Mouse (Mus musculus) embryonic facial prominence, embryonic 15.5 days (tissue): ENCODE results near the gene Zfp638. TPM values are rescaled to one million over a fixed set of nuclear protein-coding genes. Genes with fewer than 3 reads are reported as not detected.
A peak's percentile ranks its signal among the peaks of the same experiment; 100 is the strongest.
"Not testable (repeated sequence)": the region's sequence is repeated elsewhere in the genome, so short reads cannot be mapped to it uniquely, and the experiment has no call there.

Source experiments
- ATAC-seq: fragments of 200-750 bp; cut with Nextera tagmentation; 2 replicates; pipeline ENCODE4 v1.8.0; 2017; ENCODE audit warnings: low read depth, moderate TSS enrichment; ENCODE audit not compliant: insufficient number of reproducible peaks, low FRiP score, low TSS enrichment
- H3K27ac ChIP-seq: fragments of 300-500 bp; sonication (generic); replicated peaks from 2 replicates; pipeline ENCODE4 v1.5.1; 2015; ENCODE audit warnings: mild to moderate bottlenecking, inconsistent platforms
- H3K27me3 ChIP-seq: fragments of 300-500 bp; sonication (generic); 2 replicates; pipeline ENCODE4 v1.6.1; 2015; ENCODE audit warnings: inconsistent platforms
- H3K36me3 ChIP-seq: fragments of 300-500 bp; sonication (generic); 2 replicates; pipeline ENCODE4 v1.6.1; 2015; ENCODE audit warnings: mild to moderate bottlenecking, inconsistent platforms
- H3K4me1 ChIP-seq: fragments of 300-500 bp; sonication (generic); 2 replicates; pipeline ENCODE4 v1.6.1; 2015; ENCODE audit warnings: inconsistent platforms
- H3K4me2 ChIP-seq: fragments of 300-500 bp; sonication (generic); replicated peaks from 2 replicates; pipeline ENCODE4 v1.6.1; 2015; ENCODE audit warnings: mild to moderate bottlenecking, inconsistent platforms
- H3K4me3 ChIP-seq: fragments of 300-500 bp; sonication (generic); replicated peaks from 2 replicates; pipeline ENCODE4 v1.5.1; 2015; ENCODE audit warnings: mild to moderate bottlenecking, inconsistent platforms
- H3K9ac ChIP-seq: fragments of 300-500 bp; sonication (generic); 2 replicates; pipeline ENCODE4 v1.6.1; 2015; ENCODE audit warnings: inconsistent platforms
- H3K9me3 ChIP-seq: fragments of 300-500 bp; sonication (generic); replicated peaks from 2 replicates; pipeline ENCODE4 v1.6.1; 2016; ENCODE audit warnings: inconsistent platforms
- WGBS: fragments of 180-500 bp; shearing (Covaris S2); methylation state at CpG from one replicate; pipeline ENCODE4 v1.1.7; 2015; 5-methylcytosine and 5-hydroxymethylcytosine counted together
- polyA plus RNA-seq: library from polyadenylated mRNA; unstranded; fragments of >200 nt; fragmentation: Nextera tagmentation; extraction: Ambion mirVana; gene quantifications from 2 replicates; pipeline ENCODE4 v1.2.1, GENCODE M21; 2015

Gene Zfp638
- polyA plus RNA-seq, 1 experiment from 2014 or later: 52.7 TPM

DNA sequence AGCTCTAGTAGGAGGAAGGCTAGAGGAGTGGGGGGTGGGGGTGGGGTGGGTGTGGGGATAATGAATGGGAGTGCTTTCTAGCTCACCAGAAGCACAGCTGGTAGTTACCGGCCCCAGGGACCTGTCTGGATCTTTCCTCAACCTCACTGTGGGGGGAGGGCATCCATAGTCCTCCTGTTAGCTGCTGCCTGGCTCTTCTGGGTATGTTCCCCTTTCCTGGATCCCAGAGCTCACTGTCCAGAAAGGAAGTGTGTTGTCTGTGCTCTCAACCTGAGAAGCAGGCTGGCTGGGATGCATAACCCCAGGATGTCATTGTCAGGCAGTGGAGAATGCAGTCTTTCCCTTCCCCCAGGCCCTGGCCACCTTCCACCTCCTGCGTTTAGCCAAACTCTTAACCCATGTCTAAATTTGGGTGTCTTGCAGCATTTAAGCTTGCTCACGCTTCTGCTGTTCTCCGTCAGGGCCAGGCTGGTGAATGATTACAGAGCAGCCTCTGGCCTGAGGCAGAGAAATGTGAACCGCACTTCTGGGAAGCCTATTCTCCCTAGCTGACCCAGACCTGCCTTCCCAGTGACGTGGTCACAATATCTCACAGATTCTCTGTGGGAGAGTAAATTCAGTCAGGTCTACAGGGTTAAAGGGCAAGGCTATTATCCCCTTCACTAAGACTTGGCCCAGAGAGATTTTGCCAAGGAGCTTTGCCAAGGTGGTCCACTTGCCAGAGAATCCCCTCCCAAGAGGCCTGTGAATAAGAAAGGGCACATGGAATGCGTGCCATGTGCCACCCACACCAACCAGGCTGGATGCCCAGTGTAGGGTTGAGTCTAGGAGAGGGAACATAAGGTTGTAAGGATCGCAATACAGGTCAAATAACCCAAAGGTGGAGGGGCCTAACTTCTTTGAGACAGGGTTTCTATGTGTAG, 143.7 kb downstream of the Zfp638 start:
- peak; percentile 45; the same call in 1 of the 2 replicates for ATAC-seq
- 34% methylated on average over 8 of the region's 8 CpGs for WGBS
- Histone ChIP-seq H3K4me1 (peaks cover 27% of the 10 kb centered on the region), H3K36me3 (no peaks in the 10 kb centered on the region), H3K27ac (0 out of 2 replicates have a peak overlapping the region, but pooled peaks have one; percentile 7), H3K4me3 (no peak overlapping the region), H3K4me2 (no peak overlapping the region), H3K9me3 (no peaks in the 10 kb centered on the region), H3K9ac (no peak overlapping the region), H3K27me3 (peaks cover 11% of the 10 kb centered on the region)

DNA sequence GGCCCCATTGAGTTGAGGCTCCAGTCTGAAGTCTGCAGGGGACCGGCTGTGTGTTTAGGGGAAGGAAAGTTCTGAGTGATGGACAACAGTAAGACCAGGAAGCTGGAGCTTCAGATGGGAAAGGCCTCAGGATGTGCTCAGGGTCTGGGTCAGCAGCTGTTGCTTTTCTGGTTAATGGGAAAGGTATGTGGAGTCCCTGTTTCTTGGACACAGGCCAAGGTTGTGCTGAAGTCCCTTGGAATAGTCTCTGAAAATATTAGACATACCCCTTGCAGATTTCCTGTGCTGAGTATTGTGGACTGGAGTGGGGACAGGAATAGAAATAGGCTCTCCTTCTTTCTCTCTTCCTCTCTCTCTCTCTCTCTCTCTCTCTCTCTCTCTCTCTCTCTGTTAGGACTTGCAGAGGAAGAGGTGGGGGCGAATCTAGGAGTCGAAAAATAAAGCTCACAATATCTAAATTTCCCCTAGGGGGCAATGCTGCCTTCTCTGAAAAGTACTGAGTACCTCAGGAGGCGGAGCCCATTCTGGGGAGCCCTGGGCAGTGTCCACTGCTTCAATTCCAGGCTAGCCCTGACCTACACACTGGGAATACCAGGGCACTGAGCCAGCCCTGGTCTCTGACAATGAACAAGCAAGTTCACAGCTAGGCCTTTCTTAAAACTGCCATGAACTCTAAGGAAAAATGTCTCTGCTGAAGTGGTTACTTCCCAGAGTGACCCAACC, 148.2 kb downstream of the Zfp638 start:
- Histone ChIP-seq H3K27me3 (peaks cover 11% of the 10 kb centered on the region), H3K4me1 (peaks cover 24% of the 10 kb centered on the region)
- not testable (repeated sequence) for H3K36me3 ChIP-seq, ATAC-seq, H3K4me2 ChIP-seq, H3K9me3 ChIP-seq, H3K9ac ChIP-seq, H3K4me3 ChIP-seq, H3K27ac ChIP-seq
- 48% methylated on average over 4 of the region's 4 CpGs for WGBS

GRCm38 (mm10) chr6:84016851-84017250, 149.9 kb downstream of the Zfp638 start:
- Histone ChIP-seq H3K9me3 (no peaks in the 10 kb centered on the region), H3K27me3 (peaks cover 12% of the 10 kb centered on the region), H3K4me1 (peaks cover 14% of the 10 kb centered on the region), H3K9ac (no peak overlapping the region), H3K27ac (no peak overlapping the region), H3K4me2 (no peak overlapping the region), H3K36me3 (no peaks in the 10 kb centered on the region), H3K4me3 (no peak overlapping the region)
- WGBS: 88% methylated on average over 7 of the region's 7 CpGs
- no peak for ATAC-seq

DNA sequence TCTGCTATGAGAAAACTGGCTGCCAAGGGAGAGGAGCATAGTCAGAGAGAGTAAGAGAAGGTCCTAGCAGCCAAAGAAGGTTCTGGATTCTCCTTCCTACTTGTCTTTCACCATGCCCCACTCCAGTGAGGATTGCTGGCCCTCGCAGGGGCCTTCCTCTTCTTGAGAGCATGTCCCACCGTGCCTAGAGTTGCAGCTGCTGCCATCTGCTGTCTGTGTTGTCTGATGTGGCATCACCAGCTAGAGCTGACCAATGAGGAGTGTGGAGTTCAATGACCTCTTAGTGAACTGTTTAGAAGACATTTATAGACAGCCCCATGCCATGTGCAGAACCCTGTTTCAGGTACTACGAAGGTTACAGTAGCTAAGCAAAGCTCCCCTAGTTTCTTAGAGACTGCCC, 150.5 kb downstream of the Zfp638 start:
- no peak overlapping the region for H3K4me2 ChIP-seq
- no peaks in the 10 kb centered on the region for H3K9me3 ChIP-seq
- H3K36me3 ChIP-seq: no peaks in the 10 kb centered on the region
- no peak overlapping the region for H3K27ac ChIP-seq
- peaks cover 12% of the 10 kb centered on the region for H3K27me3 ChIP-seq
- ATAC-seq: no peak
- peaks cover 14% of the 10 kb centered on the region for H3K4me1 ChIP-seq
- WGBS: 56% methylated on average over 3 of the region's 3 CpGs
- H3K4me3 ChIP-seq: no peak overlapping the region
- no peak overlapping the region for H3K9ac ChIP-seq

- 4% methylated on average over 28 of the region's 28 CpGs for WGBS
- H3K27ac ChIP-seq: no peak overlapping the region
- peak overlapping the region; percentile 43 for H3K4me3 ChIP-seq
- H3K9me3 ChIP-seq: no peaks in the 10 kb centered on the region
- peaks cover 14% of the 10 kb centered on the region for H3K4me1 ChIP-seq
- peak; percentile 63; the same call in 1 of the 2 replicates for ATAC-seq
- no peaks in the 10 kb centered on the region for H3K36me3 ChIP-seq
- peaks cover 12% of the 10 kb centered on the region for H3K27me3 ChIP-seq
- H3K9ac ChIP-seq: peak overlapping the region; percentile 10
- peak overlapping the region; percentile 88 for H3K4me2 ChIP-seq
Measured at GRCm38 (mm10) chr6:84018906-84019550, 152.1 kb downstream of the Zfp638 start.

DNA sequence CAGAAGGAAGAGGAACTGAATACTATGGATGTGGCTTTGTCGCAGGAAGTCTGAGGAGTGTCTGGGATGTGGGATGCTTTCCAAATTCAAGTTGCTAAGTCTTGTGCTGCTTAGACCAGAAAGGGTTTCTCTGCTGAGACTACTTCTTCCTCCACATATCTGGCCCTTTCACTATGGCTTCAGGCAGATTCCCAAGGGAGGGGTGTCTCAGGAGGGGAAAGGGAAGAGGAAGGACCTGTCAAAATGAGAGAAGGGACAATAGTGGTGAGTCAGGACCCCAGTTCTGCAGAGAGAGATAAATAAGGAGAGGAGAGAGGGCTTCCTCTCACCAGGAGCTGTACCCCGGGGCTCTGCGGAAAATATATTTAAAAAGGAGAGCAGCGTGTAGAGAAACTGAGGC, 153.1 kb downstream of the Zfp638 start:
- Histone ChIP-seq H3K27me3 (peaks cover 12% of the 10 kb centered on the region), H3K27ac (no peak overlapping the region), H3K9ac (no peak overlapping the region), H3K4me2 (no peak overlapping the region), H3K36me3 (no peaks in the 10 kb centered on the region), H3K9me3 (no peaks in the 10 kb centered on the region), H3K4me1 (peaks cover 14% of the 10 kb centered on the region), H3K4me3 (peak overlapping the region; percentile 43)
- ATAC-seq: no peak
- WGBS: 66% methylated on average over 4 of the region's 4 CpGs

DNA sequence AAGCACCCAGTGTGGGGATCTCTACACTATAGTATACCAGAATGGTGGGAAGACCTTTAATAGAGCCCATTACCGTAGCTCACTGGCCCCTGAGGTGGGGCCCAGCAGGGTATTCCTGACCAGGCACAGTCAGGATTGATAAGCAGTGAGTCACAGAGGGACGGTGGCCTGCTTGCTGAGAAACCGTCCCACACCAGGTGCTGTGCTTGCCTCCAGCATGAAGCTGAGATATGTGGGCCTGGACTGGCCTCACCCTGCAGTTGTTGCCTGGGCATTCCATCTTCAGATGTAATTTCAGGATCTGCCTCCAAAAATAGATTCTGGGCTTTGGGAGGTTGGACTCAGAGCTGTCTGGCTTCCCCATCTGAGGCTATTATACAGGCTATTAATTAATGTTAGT, 155.1 kb downstream of the Zfp638 start:
- Histone ChIP-seq H3K9ac (no peak overlapping the region), H3K27me3 (peaks cover 12% of the 10 kb centered on the region), H3K9me3 (no peaks in the 10 kb centered on the region), H3K4me3 (no peak overlapping the region), H3K36me3 (no peaks in the 10 kb centered on the region), H3K4me2 (no peak overlapping the region), H3K27ac (no peak overlapping the region), H3K4me1 (peaks cover 14% of the 10 kb centered on the region)
- no peak for ATAC-seq
- 75% methylated on average over 3 of the region's 3 CpGs for WGBS

- no peak overlapping the region for H3K4me3 ChIP-seq
- H3K4me2 ChIP-seq: no peak overlapping the region
- no peak for ATAC-seq
- no peak overlapping the region for H3K27ac ChIP-seq
- H3K9me3 ChIP-seq: no peaks in the 10 kb centered on the region
- H3K9ac ChIP-seq: no peak overlapping the region
- no peaks in the 10 kb centered on the region for H3K36me3 ChIP-seq
- H3K27me3 ChIP-seq: no peaks in the 10 kb centered on the region
- H3K4me1 ChIP-seq: no peaks in the 10 kb centered on the region
- 79% methylated on average over 3 of the region's 3 CpGs for WGBS
Measured at GRCm38 (mm10) chr6:84025636-84026035, 158.7 kb downstream of the Zfp638 start.

GRCm38 (mm10) chr6:84028791-84029190, 161.9 kb downstream of the Zfp638 start:
- Histone ChIP-seq H3K9me3 (no peaks in the 10 kb centered on the region), H3K9ac (no peak overlapping the region), H3K4me3 (no peak overlapping the region), H3K4me1 (no peaks in the 10 kb centered on the region), H3K4me2 (no peak overlapping the region), H3K27me3 (no peaks in the 10 kb centered on the region), H3K36me3 (no peaks in the 10 kb centered on the region), H3K27ac (no peak overlapping the region)
- ATAC-seq: no peak

GRCm38 (mm10) chr6:84029775-84030174, 162.9 kb downstream of the Zfp638 start:
- Histone ChIP-seq H3K27me3 (no peaks in the 10 kb centered on the region), H3K27ac (no peak overlapping the region), H3K36me3 (no peaks in the 10 kb centered on the region), H3K9me3 (no peaks in the 10 kb centered on the region), H3K4me3 (no peak overlapping the region), H3K9ac (no peak overlapping the region), H3K4me1 (no peaks in the 10 kb centered on the region), H3K4me2 (no peak overlapping the region)
- no peak for ATAC-seq
- 76% methylated on average over 7 of the region's 7 CpGs for WGBS

GRCm38 (mm10) chr6:84032516-84032915, 165.6 kb downstream of the Zfp638 start:
- not testable (repeated sequence) for H3K27me3 ChIP-seq, ATAC-seq, H3K4me1 ChIP-seq, H3K9me3 ChIP-seq, H3K36me3 ChIP-seq, H3K27ac ChIP-seq, H3K4me2 ChIP-seq, H3K9ac ChIP-seq, H3K4me3 ChIP-seq
- WGBS: 44% methylated on average over 5 of the region's 5 CpGs
